Mouse (Mus musculus): ENCODE measurements at regions not wholly inside any gene's neighbourhood (a gene's known extent, or its start where the extent isn't known, plus 50 kb on each side); places are given as distances from the start of the nearest gene placed in this dataset.

DNA sequence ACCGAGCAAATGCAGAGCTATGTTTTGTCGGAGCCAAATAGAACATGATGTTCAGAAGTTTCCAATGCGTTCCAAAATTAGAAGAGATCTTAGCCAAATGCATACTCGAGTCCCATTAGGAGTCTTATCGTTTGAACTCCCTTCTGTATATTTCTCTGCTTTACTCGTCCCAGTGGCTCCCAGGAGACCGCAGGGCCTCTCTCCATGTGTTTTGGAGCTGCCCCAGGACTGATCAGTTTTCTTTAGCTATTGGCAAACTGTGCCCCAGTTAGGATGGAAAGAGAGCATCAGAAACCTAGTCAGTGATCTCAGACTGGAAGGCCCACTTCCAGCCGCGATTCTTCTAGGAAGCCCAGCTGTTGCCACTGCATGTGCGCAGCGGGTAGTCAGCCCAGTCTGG lies 152.0 kb upstream of the Serp2 start:
- peak; percentile 75 to 77 for DNase-seq (ENCODE audit: low spot score in 2 of 2)

DNA sequence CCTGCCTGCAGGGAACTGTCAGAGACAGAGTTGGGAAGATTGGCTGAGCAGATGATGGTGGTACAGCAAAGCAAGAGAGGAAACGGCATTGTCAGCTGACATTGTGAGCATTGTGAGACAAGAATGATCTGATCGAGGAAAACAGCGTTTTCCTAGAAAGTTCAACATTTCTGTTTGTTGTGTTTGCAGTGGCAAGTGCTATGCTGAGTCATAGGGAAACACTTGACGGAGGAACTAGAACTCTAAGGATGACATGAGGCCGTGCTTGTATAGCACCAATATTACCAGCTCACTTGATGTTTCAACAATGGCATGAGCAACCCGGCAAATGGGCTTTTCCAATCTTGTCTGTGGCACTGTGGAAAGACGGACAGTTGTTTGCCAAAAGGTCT lies 146.7 kb upstream of the Serp2 start:
- DNase-seq (ENCODE audit: low spot score in 2 of 2), result no peak

DNA sequence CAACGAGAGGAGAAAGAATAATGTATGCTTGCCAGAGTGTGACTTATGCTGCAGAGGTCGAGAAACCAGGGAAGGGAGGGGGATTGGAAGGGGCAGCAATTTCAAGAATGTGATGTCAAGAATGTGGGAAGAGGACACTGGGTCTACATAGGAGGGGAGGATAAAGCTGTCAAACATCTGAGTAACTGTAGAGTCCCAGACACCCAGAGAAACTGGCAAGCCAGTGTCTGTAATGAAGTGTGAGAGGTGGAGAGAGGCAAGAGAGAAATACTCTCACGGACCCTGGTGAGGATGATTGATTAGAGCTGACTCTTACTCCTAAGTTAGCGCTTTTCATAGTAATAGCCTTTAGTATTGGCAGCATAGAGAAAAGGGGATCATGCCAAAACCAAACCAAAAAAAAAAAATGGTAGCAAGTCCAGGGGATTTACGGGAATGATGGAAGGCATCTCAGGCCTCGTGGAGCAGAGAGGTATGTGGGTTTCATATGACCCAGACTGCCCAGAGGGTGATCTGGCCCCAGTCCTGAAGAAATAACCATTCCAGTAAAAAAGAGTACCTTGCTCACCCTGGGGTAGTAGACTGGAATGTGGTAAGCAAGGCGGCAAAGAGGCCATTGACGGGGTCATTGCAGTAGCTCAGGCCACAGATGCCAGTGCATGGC lies 146.2 kb upstream of the Serp2 start:
- DNase-seq (ENCODE audit: low spot score in 2 of 2), result no peak

DNA sequence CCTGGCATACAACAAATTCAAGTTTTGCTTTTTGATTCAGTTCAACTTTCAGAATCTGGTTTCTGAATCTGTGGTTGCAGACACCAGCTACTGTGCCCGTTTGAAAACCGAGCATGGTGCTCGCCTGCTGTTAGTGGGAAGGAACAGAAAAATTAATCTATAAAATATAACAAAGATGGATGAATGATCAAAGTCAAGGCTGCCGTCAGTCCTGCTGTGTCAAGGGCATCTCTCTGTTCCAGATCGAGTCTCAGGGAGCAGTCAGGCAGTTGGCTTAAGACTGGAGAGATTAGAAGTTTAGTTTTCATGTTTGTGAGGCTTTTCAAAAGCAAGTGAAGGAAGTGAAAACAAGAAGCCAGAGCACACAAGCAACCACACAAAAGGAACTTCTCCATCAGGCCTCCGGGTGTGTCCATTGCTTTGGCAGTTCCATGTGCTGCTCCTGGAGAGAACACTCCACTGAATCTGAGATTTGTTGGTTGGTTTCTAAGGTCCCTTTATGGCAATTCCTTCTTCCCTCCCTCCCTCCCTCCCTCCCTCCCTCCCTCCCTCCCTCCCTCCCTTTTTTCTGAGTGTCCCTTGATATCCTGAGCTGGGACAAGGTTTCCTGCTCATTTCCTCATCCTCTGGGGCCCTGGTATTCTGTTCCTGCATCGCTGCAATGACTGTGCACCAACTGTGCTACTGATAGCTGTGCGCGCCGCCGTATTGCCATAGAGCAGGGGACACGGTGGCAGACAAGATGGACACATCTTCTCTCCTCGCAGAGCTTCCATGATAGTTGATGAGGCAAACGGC lies 145.4 kb upstream of the Serp2 start:
- no peak for DNase-seq (ENCODE audit: low spot score in 2 of 2)

DNA sequence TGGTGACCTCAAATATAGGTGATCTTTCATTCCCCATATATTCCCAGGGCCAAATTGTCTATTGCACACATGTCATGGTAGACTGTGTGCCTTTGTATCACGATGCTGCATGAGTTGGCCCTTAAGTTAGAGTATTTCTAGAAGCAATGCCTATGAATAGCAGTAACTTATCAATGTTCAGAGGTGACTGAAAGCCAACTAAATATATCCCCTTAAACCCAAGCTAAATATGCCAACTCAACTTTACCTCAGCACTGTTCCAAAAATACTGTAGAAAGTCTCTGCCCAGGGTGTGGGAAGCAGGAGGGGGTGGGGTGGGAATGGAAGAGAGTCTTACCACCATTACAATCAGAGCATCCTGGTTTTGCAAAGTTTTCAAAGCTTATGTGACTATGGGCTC lies 144.6 kb upstream of the Serp2 start:
- peak; percentile 28 to 47 for DNase-seq (ENCODE audit: low spot score in 2 of 2)

DNA sequence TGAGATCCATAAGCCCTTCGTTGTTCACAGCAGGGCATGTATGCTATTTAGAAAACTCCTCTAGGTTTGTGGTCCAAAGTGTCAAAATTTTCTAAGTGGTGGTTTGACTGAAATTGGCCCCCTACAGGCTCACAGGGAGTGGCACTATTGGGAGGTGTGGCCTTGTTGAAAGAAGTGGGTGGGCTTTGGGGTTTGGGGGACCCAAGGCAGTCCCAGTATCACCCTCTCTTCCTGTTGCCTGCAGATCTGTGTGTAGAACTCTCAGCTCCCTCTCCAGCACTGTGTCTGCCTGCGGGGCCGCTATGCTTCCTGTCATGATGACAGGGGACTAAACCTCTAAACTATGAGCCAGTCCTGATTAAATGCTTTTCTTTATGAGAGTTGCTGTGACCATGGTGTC lies 144.1 kb upstream of the Serp2 start:
- DNase-seq (ENCODE audit: low spot score in 2 of 2), result no peak

DNA sequence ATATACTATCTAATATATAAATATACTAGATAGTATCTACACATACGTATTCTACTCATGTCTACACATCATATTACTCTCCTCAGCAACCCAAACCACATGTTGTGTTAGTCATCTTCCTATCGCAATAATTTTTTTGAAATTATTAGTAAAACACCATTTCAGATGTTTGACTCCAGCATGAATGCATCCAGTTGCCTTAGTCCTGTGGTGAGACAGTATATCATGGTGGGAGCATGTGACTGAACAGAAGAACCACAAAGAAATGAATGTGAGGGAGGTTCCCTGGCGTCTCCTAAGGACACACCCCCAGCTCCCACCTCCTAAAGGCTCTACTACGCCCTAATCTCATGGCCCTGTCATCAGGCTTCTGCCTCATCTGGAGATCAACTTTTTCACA lies 143.5 kb upstream of the Serp2 start:
- no peak for DNase-seq (ENCODE audit: low spot score in 2 of 2)

DNA sequence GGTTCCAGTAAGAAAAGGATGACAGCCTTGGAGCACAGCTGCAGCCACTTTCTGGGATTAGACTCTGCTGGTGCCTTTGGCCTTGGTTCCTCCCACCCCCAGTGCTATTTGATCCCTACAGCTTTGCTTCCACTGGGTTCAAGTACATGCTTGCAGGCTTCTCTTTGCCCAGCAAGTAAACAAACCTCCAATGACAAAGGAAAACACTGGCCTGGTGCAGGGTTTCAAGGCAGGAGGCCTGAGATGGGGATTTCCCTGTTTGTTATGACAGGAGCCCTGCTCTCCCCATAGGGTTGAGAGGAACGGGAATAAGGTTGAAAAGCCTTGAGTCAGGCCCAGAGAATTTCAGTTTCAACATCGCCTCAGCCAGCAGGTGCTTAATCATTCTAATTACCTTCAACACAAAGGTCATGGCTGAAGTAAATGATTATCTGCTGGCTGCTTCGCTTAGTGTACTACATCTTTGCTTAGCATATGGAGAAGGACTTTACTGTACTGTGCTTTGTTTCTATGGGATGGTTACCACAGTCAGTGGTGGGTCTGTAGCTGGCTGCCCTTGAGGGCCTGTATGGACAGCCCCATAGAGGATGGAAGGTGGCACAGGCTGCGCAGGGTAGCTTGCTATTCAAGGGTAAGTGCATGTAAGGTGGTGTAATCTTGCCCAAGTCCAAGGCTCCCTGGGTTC lies 142.2 kb upstream of the Serp2 start:
- DNase-seq (ENCODE audit: low spot score in 2 of 2), result no peak

DNA sequence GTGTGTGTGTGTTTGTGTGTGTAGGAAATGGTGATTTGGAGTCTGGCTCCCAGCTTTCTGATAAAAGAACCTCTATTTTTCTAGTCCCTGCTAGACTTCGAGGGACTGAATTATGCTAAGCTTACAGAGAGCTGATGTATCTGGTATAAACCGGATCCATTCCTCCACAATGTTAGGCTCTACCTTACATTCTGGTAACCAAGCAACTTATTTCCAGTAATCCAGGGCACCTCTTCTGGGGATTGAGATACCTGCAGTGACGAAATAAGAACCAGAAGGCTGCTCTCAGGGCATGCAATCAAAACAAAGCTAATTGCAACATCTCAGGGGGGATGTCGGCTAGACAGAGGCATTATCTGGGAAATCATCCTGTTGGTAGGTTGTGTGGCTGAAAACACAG lies 140.0 kb upstream of the Serp2 start:
- DNase-seq (ENCODE audit: low spot score in 2 of 2), result no peak

DNA sequence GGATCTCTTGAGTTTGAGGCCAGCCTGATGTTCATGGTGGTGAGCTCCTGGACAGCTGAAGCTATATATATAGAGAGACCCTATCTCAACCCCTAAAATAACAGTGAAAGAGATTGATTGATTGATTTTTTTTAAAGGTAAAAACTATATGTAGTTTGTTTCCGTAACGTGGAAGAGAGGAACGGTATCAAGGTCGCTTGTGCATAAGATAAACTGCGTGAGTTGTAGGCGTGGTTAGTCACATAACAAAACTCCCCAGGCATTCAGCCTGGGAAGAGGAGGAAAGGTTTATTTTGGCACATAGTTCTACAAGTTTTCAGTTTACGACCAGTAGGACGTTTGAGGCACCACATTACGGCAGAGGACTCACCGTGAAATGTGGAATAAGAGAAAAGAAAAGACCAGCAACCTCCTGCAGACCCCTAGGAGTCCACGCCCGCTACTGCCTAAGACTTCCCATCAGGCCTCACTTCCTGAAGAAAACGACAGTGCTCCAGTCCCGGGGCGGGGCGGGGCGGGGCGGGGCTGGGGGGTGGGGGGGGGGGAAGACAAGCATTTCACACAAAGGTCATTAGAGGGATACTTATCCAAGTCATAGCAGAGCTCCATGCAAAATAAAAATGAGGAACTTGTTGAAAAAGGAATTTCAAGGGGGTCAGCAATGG lies 139.1 kb upstream of the Serp2 start:
- no peak for DNase-seq (ENCODE audit: low spot score in 2 of 2)

DNA sequence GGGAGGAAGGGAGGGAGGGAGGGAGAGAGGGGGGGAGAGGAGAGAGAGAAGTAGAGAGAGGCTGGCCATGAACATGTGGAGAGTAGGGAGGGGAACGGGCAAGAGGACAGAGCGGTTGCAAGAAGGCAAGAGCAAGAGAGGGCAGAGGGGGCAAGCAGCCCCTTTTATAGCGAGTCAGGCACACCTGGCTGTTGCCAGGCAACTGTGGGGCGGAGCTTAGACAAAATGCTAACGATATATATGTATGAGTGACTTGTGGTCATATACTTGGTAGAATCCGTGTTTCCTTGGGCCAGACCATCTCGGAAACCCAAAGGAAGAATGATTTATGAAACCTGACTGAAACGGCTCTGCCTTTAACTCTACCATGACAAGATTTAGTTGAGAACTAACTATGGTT lies 138.2 kb upstream of the Serp2 start:
- no peak for DNase-seq (ENCODE audit: low spot score in 2 of 2)

DNA sequence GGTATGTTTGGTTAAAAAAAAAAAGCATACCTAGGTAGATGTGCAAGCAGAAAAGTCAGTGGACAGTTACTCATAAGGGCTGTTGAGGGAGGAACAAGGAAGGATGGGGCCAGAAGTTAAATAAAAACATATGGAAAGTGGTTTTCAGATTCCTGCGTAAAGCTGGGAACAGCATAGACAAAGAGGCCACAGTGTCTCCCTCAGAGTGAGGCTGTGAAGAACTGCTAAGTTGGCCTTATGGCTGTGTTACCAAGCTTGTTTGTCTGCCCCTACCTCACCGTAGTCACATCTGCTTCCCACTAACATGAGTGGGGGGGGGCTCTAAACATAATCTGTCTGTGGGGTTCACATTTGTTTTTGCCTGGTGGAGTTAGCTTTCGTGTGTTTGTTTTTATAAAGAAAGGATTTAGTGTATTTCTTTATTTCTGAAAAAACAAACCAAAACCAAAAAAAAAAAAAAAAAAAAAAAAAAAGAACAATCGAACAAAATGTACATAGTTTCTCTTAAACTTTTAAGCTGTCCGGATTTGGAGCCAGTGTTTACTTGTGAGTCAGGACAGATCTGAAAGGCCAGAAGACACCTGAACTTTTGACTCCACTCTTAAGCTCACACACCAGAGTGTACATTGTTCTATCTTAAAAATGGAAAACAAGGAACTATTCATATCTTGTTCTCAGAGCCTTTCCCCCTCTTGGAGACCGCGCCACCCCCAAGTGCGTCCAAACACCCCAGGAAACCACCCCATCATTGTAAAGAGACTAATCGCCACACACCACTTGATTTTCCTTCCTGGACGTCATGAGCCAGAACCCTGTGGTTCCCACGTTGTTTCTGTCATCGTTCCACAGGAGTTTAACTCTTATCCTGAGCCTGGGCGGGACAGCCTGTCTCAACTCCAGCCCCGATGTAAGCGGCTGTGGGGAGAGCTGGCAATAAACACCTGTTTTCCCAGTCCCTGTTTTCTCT lies 136.9 kb upstream of the Serp2 start:
- DNase-seq (ENCODE audit: low spot score in 2 of 2), result peak; percentile 62 to 80

DNA sequence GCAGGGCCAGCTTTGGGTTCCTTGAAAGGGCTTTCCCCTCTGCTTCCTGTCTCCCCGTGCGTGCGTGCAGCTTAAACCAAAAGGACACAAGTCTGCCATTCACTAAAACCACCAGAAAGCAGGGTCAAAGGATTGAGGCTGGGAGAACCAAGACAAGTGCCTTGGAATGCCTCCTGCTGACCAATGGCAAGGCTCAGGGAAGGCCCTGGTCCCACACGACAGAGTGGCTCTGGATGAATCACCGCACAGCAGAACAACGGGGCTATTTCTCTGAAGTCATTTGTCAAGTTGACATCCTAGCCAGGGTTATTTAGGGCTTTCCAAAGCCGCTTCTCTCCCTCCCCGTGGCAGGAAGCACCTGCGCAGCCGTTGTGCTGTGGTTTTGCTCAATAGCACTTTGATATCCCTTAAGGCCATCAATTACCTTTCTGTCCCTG lies 131.3 kb upstream of the Serp2 start:
- peak in 1 of 2 experiments; percentile 51 for DNase-seq (ENCODE audit: low spot score in 2 of 2)

DNA sequence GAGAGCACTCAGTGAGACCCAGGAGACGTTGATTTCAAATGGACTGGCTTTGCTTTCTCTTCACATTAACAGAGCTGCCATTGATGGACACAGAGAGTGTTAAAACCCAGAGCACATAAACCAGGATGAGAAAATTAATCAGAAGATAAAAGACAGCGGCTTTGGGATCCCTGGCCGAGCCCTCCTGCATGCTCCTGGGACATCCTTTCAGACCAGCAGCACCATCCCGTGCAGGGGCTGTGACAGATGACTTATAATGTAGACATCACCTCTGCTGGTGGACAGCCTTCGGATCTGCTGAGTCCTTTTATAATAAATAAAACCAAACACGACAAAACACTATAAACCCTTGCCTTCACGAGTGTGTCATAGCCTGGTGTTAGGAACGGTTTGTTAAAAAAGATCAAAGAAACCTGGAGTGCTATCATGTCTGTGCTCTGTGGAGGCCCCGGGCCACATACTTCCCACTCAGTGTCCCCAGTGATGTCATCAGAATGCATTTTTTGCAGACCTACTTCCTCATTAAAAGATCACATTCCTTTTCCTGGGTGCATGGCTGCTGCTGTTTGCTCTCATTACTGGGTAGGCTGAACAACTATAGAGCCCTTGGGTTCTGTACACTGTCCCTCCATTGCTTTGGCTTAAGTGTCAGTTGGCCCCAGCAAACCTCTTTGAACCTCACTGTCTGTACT lies 130.2 kb upstream of the Serp2 start:
- no peak for DNase-seq (ENCODE audit: low spot score in 2 of 2)

DNA sequence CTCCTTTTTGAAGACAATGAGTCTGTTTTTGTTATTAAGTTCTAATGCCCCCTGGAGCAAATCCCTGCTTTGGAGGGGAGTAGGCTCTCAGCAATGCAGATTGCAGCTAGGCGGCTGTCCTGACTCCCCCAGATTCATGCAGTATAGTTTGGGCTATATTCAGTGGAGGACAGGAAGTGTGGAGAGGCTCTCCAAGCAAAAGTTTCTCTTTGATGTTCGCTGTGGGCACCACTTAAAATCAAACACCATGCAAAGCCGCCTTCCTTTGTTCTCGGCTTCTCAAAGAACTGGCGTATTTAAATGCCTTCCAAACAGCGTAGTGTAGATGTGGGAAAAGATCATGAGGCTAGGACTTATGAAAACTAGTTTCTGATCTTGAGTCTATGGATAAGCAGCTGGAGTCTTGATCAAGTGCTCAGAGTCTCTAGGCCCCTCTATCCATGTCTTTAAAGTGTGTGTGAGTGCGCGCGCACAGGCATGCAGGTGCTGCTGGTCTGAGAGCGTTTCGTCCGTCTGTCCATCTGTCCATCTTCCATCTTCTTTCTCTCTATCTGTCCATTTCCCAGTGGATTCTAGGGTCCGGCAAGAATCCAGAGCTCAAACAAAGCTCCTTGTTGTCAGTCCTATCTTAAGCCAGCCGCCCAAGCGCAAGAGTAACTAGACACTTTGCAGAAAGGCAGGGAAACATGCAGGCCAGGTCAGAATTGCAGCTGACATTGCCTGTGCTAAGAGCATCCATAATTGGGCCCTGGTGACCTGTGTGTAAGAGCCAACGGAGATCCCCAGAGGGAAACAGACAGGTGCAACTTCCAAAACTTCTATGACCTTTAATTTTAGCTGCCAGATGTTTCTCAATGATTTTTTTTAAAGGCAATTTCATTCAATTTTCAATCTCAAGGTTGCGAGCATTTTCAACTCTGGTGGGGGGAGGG lies 129.4 kb upstream of the Serp2 start:
- DNase-seq (ENCODE audit: low spot score in 2 of 2), result no peak

DNA sequence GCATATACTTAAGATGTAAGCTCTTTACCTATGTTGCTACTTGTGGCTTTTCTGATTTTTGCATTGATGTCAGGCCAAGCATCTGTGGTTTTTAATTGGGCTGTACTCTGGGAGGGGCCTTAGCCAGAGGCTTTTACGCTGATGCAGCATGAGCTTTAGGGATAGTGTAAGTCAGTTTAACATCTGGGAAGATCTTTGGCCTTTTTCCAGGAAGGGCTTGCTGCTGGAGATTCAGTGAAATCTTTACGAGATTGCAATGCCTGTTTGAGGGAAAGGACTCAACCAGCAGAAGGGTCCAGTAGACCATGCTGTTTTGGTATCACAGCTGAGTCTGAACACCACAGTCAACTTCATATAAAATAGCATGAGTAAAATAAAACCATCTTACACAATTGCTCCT lies 127.6 kb upstream of the Serp2 start:
- no peak for DNase-seq (ENCODE audit: low spot score in 2 of 2)

DNA sequence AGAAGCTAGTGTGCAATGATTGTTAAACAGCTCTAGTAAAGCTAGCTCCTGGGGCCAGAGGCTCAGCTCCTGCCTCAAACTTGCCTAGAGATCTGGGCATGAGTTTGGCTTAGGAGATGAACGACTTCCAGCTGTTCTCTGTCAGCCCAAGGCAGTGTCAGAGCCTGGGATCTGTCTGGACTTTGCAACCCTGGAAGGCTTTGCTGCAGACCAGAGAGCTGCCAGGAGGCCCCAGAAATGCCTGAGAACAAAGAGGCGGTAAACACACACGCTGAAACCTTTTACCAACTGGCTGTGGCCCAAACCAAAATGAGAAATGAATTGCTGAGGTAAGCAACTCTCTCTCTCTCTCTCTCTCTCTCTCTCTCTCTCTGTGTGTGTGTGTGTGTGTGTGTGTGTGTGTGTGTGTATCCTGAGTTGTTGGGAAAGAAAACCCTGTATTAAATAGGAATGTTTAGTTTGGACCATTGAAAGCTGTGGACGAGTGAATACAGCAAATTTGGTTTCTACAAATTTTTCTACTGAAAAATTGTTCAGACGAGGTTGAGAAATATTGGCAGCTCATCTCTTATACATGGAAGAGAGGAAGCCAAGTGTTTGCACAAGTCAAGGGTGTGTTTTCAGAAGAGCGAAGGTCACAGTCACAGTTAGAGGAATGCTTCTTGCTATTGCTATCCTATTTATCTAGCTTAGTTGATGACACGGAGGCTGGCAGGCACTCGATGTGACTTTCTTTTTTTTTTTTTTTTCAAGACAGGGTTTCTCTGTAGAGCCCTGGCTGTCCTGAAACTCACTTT lies 125.1 kb upstream of the Serp2 start:
- DNase-seq (ENCODE audit: low spot score in 2 of 2), result peak; percentile 64 to 76

DNA sequence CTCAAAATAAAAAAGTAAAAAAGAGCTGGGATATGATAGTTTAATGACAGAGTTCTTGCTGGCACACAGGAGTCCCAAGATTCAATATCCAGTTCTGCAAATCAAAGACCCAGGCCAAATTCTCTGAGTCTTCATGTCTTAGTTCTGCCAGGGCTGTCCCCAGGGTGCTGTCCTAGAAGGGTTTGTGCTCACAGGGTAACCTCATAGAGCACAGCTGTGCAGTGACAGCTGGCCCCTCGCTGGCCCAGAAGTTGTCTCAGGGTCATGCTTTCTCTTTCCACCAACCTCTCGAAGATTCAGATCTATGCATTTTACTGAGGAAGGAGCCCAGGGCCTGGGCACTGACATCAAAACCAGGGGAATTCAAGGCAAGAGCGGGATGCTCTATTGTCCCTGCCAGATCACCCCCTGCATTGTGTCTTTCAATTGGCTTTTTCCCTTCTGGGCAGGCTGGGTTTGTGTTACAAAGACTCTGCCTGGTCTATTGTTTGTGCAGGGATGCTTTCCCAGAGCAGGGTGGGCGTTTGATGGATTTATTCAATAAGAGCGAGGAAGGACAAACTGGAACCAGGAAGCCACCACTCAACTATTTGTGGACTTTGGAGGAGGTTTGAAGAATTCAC lies 121.9 kb upstream of the Serp2 start:
- peak; percentile 46 to 54 for DNase-seq (ENCODE audit: low spot score in 2 of 2)
